Mouse (Mus musculus) frontal cortex, postnatal 14 days (tissue): ENCODE data around the gene Tmem79.
"Not testable (repeated sequence)": the region's sequence is repeated elsewhere in the genome, so short reads cannot be mapped to it uniquely, and the experiment has no call there.

ENCODE experiments used
- DNase-seq, 2 experiments: peaks; one replicate each; pipeline ENCODE4 v3.0.0; 2022; ENCODE audit warnings: low spot score in 2 of 2

The Tmem79 gene

GRCm38 (mm10) chr3:88336058-88337013, at the start of gene Tmem79, which contains the start of gene Smg5:
TSS of gene Tmem79 (minus strand) at chr3:88336148.
TSS of gene Smg5 (plus strand) at chr3:88336260.
- peak; percentile 93 to 94 for DNase-seq

- no peak for DNase-seq
These were observed 48.4 kb upstream of the Tmem79 start, which contains the start of gene Bglap for GRCm38 (mm10) chr3:88384364-88384763. TSS of gene Bglap (minus strand) at chr3:88384464.

- DNase-seq = not testable (repeated sequence)
These were observed 46.4 kb upstream of the Tmem79 start for GRCm38 (mm10) chr3:88382383-88382782.

DNA sequence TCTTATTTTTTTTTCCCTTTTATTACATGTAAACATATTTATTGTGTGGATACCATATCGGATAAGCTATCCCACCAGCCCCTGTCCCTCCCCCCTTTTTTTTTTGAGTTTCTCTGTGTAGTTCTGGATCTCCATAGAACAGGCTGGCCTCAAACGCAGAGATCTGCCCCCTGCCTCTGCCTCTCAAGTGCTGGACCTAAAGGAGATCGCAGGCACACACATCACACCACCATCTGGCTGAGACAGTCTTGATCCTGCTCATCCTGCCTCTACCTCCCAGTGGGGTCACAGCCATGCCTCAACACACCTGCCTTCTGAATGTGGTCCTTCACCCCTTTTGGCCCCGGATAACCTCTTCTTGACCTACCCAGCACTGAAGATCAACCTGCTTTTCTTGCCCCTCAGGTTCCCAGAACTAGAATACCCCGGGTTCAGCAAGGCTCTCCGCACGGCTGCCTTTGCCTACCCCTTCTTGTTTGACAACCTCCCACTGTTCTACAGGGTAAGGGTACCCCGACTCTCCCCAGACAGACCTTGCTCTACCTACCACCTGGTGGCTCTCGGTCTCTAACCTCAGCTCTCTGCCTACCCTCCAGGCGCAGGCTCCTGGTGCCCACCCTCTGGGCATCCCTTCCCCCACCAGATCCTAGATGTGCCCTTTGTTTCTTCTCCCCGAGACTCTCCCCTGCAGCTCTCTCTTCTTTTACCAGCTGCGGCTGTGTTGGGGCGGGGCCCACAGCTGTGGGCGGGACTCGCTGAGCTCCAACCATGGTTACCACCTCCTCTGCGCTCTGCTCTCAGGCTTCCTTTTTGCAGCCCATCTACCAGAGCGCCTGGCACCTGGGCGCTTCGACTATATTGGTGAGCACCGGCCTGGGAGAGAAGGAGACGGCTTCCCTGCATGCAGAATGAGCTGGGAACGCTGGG, 45.7 kb upstream of the Tmem79 start:
- DNase-seq = not testable (repeated sequence)

GRCm38 (mm10) chr3:88378599-88378998, 42.7 kb upstream of the Tmem79 start, which contains the start of gene Bglap2:
TSS of gene Bglap2 (minus strand) at chr3:88378699.
- DNase-seq = not testable (repeated sequence)

- not testable (repeated sequence) for DNase-seq
These were observed 40.7 kb upstream of the Tmem79 start for GRCm38 (mm10) chr3:88376644-88377043.

DNA sequence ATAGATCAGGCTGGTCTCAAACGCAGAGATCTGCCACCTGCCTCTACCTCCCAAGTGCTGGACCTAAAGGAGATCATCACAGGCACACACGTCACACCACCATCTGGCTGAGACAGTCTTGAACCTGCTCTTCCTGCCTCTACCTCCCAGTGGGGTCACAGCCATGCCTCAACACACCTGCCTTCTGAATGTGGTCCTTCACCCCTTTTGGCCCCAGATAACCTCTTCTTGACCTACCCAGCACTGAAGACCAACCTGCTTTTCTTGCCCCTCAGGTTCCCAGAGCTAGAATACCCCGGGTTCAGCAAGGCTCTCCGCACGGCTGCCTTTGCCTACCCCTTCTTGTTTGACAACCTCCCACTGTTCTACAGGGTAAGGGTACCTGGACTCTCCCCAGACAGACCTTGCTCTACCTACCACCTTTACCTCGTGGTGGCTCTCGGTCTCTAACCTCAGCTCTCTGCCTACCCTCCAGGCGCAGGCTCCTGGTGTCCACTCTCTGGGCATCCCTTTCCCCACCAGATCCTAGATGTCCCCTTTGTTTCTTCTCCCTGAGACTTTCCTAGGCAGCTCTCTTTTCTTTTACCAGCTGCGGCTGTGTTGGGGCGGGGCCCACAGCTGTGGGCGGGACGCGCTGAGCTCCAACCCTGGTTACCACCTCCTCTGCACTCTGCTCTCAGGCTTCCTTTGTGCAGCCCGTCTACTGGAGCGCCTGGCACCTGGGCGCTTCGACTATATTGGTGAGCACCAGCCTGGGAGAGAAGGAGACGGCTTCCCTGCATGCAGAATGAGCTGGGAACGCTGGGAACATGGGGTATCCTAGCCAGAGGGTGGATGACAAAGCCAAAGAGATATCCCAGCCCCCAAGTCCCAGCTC, 40.0 kb upstream of the Tmem79 start:
- not testable (repeated sequence) for DNase-seq

DNA sequence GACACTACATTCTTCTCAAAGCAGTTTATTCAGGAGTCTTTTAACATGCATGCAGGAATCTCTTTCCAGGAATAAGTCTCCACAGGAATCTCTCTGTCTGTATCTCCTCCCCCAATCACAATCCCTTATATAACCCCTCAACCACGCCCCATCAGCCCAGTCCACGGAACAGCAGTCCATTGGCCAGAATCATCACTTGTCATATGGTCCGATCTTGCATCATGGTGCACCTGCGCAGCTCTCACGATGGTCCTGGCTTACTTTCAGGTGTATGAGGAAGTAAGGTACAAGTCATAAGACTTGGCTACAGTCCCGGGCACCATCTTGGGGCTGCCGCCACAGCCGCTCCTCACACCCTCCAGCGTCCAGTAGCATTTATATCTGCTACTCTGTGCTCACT, 36.7 kb upstream of the Tmem79 start, which contains the start of gene Bglap3:
Gene Bglap3 (minus strand): TSS at position 101 of the 400 bp plus-strand sequence.
- not testable (repeated sequence) for DNase-seq

- DNase-seq = not testable (repeated sequence)
These were observed 32.6 kb upstream of the Tmem79 start for GRCm38 (mm10) chr3:88368511-88368910.

- not testable (repeated sequence) for DNase-seq
These were observed 31.6 kb upstream of the Tmem79 start for GRCm38 (mm10) chr3:88367517-88367916.

DNA sequence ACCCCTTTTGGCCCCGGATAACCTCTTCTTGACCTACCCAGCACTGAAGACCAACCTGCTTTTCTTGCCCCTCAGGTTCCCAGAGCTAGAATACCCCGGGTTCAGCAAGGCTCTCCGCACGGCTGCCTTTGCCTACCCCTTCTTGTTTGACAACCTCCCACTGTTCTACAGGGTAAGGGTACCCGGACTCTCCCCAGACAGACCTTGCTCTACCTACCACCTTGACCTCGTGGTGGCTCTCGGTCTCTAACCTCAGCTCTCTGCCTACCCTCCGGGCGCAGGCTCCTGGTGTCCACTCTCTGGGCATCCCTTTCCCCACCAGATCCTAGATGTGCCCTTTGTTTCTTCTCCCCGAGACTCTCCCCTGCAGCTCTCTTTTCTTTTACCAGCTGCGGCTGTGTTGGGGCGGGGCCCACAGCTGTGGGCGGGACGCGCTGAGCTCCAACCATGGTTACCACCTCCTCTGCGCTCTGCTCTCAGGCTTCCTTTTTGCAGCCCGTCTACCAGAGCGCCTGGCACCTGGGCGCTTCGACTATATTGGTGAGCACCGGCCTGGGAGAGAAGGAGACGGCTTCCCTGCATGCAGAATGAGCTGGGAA, 31.0 kb upstream of the Tmem79 start:
- peak in 1 of 2 experiments; percentile 59 for DNase-seq

- no peak for DNase-seq
These were observed 29.9 kb upstream of the Tmem79 start for GRCm38 (mm10) chr3:88365705-88366361.

- DNase-seq = no peak
These were observed 28.4 kb upstream of the Tmem79 start, which contains the start of gene Paqr6 for GRCm38 (mm10) chr3:88364337-88364736. TSS of gene Paqr6 (plus strand) at chr3:88364584.

- no peak for DNase-seq
These were observed 27.8 kb upstream of the Tmem79 start for GRCm38 (mm10) chr3:88363700-88364099.

DNA sequence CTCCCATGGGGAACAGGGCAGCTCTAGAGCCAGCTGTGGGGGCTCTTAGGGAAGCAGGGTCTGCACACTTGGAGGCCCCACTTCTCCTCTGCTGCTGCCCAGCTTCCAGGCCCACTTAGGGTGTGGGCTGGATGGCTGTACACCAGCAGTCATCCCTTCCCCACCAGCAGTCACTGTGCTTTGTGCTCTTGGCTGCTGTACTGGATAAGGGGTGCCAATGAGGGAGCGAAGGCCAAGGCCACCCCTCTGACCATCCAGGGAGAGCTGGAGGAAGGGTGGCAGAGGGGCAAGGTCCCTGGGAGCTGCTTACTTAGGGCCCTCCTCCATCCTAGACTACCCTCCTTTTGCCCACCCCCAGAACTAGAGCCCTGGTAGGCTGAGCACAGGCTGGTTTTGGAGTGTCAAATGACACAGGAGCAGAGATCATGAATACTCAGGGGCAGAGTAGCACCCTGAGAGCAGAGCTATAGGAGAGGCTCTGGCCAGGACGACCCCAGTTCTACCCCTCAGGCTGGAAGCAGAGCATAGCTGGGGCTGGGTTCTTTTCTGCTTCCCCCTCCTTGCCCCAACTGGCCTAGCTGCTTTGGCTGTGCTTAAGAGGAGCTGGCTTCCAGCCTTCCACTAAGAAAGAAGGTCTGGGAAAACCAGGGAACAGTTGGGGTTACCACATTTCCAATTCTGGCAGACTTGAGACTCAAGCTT, 25.8 kb upstream of the Tmem79 start:
- DNase-seq = no peak

GRCm38 (mm10) chr3:88361096-88361495, 25.1 kb upstream of the Tmem79 start:
- DNase-seq = no peak

DNA sequence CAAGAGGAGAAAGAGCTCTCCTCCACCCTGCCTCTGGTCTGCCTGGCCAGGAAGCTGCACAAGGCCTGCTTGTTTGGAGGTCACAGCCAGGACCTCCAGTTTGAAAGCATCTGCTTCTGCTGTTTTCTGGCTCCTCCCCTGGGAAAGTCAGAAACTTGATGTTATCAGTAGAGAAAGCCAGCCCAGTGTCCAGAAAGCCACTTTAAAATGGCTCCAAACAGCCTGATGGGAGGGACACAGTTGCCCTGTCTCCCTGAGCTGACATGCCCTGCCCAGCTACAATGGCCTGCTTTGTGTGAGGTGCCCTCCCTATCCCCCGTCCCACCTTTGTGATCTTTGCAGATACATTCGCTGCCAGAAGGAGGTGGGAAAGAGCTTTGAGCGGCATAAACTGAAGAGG, 24.0 kb upstream of the Tmem79 start:
- no peak for DNase-seq

DNA sequence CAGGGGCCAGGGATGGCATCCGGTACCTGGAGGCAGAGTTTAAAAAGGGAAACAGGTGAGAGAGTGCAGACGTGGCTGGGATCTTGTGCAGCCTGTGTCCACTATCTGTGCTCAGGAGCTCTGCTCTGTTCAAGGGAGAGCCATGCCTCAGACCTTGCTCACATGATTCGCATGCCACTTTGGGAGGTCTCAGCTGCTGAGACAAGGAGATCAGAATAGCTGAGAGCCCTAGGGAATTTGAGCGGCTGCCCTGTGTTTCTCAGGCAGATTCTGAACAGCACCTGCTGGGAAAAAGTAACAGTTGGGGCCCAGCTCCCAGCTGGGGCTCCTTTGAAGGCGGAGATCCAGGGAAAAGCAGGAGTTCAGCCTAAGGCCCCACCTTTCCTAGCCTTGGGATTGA, 23.6 kb upstream of the Tmem79 start:
- no peak for DNase-seq
